Comparison of ENCODE assay signal across 9 mouse cellular contexts in genomic region chr1:190045797-190046196, GRCm38 (mm10).
DNase-seq lines count a peak whose midpoint lies in the region; ATAC-seq and TF ChIP-seq lines count a peak whose summit lies in the region.
"Had no signal": no experiment of that assay in that cellular context is flagged by ENCODE, and none has a peak within 500 bp of the region (broad histone marks: within the 10 kb centered on the region; RNA-seq: fewer than 3 reads in every experiment).

No protein-coding gene starts in this region.

- no peak for TF ChIP-seq POLR2A in CH12.LX (IDR thresholded peaks at IDR 0.05; ENCODE audit: low read depth, low read length)
- TF ChIP-seq POLR2A in thymus, adult 2 months (IDR thresholded peaks at IDR 0.05; ENCODE audit: control insufficient read depth, extremely low read depth, insufficient read depth, low read length, poor library complexity): no peak

- dilution Hi-C loops in CH12.LX (cut with MboI; ENCODE audit: extremely low pct_ligation_motif_present, extremely low pct_unique_long_range_greater_than_20kb, low sequenced_read_pairs): no loop called here

- H3K36me3 ChIP-seq in CH12.LX (replicated peaks in 1 of 2; ENCODE audit: control insufficient read depth in 1 of 2, insufficient read depth in 1 of 2, low read length in 1 of 2): no peaks in the 10 kb centered on the region
- H3K36me3 ChIP-seq in hindbrain, postnatal 0 days (ENCODE audit: insufficient read depth, low read length): no peaks in the 10 kb centered on the region
- no peaks in the 10 kb centered on the region for H3K36me3 ChIP-seq in limb, embryonic 10.5 days
- H3K36me3 ChIP-seq in thymus, adult 2 months (ENCODE audit: control insufficient read depth, insufficient read depth, low read length): no peaks in the 10 kb centered on the region
- H3K36me3 ChIP-seq: lung, embryonic 15.5 days had no signal

- WGBS in hindbrain, postnatal 0 days: 12% methylated on average over 1 of the region's 1 CpGs
- 29% methylated on average over 1 of the region's 1 CpGs for whole genome bisulfite sequencing in limb, embryonic 10.5 days
- WGBS in thymus, adult 2 months: 47% methylated on average over 1 of the region's 1 CpGs

- TF ChIP-seq EP300 in CH12.LX (IDR thresholded peaks at IDR 0.05; ENCODE audit: low read length): no peak

- no peak overlapping the region for H3K4me3 ChIP-seq in CH12.LX (replicated peaks in 1 of 3; ENCODE audit: low read depth in 2 of 3, low read length in 2 of 3, poor library complexity in 1 of 3)
- no peak overlapping the region for H3K4me3 ChIP-seq in hindbrain, postnatal 0 days (ENCODE audit: low read length)
- no peak overlapping the region for H3K4me3 ChIP-seq in limb, embryonic 10.5 days
- no peak overlapping the region for H3K4me3 ChIP-seq in thymus, adult 2 months (ENCODE audit: control insufficient read depth, insufficient read depth, low read length)
- H3K4me3 ChIP-seq: lung, embryonic 15.5 days had no signal

- peak; percentile 51; the same call in 1 of the 2 replicates for ATAC-seq in hindbrain, postnatal 0 days

- peak; percentile 67 for TF ChIP-seq RAD21 in CH12.LX (IDR thresholded peaks at IDR 0.05; ENCODE audit: low read depth, low read length)

- in situ Hi-C loops in CH12.LX (cut with MboI; ENCODE audit: low pct_ligation_motif_present, low pct_unique_long_range_greater_than_20kb, low sequenced_read_pairs): no loop called here

- peaks cover 10% of the 10 kb centered on the region for H3K9me3 ChIP-seq in CH12.LX (replicated peaks; ENCODE audit: low read length)
- peaks cover 5% of the 10 kb centered on the region; the same call in 1 of the 2 replicates for H3K9me3 ChIP-seq in hindbrain, postnatal 0 days (ENCODE audit: low read length)
- H3K9me3 ChIP-seq in limb, embryonic 10.5 days (replicated peaks): no peaks in the 10 kb centered on the region
- H3K9me3 ChIP-seq: lung, embryonic 15.5 days had no signal

- H3K9ac ChIP-seq in CH12.LX (ENCODE audit: insufficient read depth, low read depth): no peak overlapping the region
- no peak overlapping the region for H3K9ac ChIP-seq in hindbrain, postnatal 0 days (replicated peaks; ENCODE audit: low read length)
- H3K9ac ChIP-seq: lung, embryonic 15.5 days had no signal

- peak in 1 of 2 experiments; percentile 60; a peak in 2 of 4 replicates for TF ChIP-seq CTCF in CH12.LX (conservative IDR thresholded peaks at IDR 0.05 in 1 of 2, IDR thresholded peaks at IDR 0.05 in 1 of 2; ENCODE audit: low read depth in 2 of 2, low read length in 2 of 2)
- peak; percentile 84 for TF ChIP-seq CTCF in hindbrain, postnatal 0 days (IDR thresholded peaks at IDR 0.05; ENCODE audit: low read depth)
- TF ChIP-seq CTCF in thymus, adult 2 months (IDR thresholded peaks at IDR 0.05; ENCODE audit: borderline replicate concordance, control insufficient read depth, extremely low read depth, insufficient read depth, low read length, poor library complexity): no peak

- H3K27ac ChIP-seq in CH12.LX (ENCODE audit: insufficient read depth, low read depth): no peak overlapping the region
- no peak overlapping the region for H3K27ac ChIP-seq in hindbrain, postnatal 0 days
- no peak overlapping the region for H3K27ac ChIP-seq in limb, embryonic 10.5 days
- no peak overlapping the region for H3K27ac ChIP-seq in thymus, adult 2 months (ENCODE audit: control insufficient read depth, insufficient read depth, low read length)
- H3K27ac ChIP-seq: lung, embryonic 15.5 days had no signal

- H3K27me3 ChIP-seq in CH12.LX (replicated peaks): peaks cover 5% of the 10 kb centered on the region
- H3K27me3 ChIP-seq in hindbrain, postnatal 0 days (ENCODE audit: insufficient read depth, low read length): no peaks in the 10 kb centered on the region
- 0 out of 2 replicates have a peak, but pooled peaks cover 8% of the 10 kb centered on the region for H3K27me3 ChIP-seq in limb, embryonic 10.5 days (ENCODE audit: low read depth, poor library complexity, severe bottlenecking)
- no peaks in the 10 kb centered on the region for H3K27me3 ChIP-seq in thymus, adult 2 months (ENCODE audit: control insufficient read depth, insufficient read depth, low read length)

- no peak overlapping the region for H3K4me2 ChIP-seq in CH12.LX (ENCODE audit: insufficient read depth, low read depth, poor library complexity, severe bottlenecking)
- H3K4me2 ChIP-seq in hindbrain, postnatal 0 days (ENCODE audit: low read depth, low read length): no peak overlapping the region
- H3K4me2 ChIP-seq: lung, embryonic 15.5 days had no signal

- peak; percentile 6 for DNase-seq in cerebellum, adult 11 months
- no peak for DNase-seq in cerebellum, adult 11-12 months
- DNase-seq in CH12.LX (ENCODE audit: extremely low read depth): peak; percentile 13
- DNase-seq in embryo, embryonic 10.5 days (ENCODE audit: low spot score): peak; percentile 77
- DNase-seq in hindbrain, postnatal 0 days (ENCODE audit: low spot score): peak; percentile 88
- DNase-seq in limb, embryonic 10.5 days (ENCODE audit: low spot score): peak; percentile 39
- peak; percentile 40 to 48 for DNase-seq in right cerebral cortex, adult 2 months (ENCODE audit: low spot score in 2 of 2)
- no peak for DNase-seq in thymus, adult 2 months

- 0 out of 4 replicates have a peak, but pooled peaks cover 0 to 4% of the 10 kb centered on the region in 2 experiments for H3K4me1 ChIP-seq in CH12.LX (ENCODE audit: control insufficient read depth in 1 of 2, insufficient read depth in 2 of 2)
- no peaks in the 10 kb centered on the region for H3K4me1 ChIP-seq in hindbrain, postnatal 0 days (ENCODE audit: insufficient read depth, low read length)
- H3K4me1 ChIP-seq in limb, embryonic 10.5 days: no peaks in the 10 kb centered on the region
- no peaks in the 10 kb centered on the region for H3K4me1 ChIP-seq in thymus, adult 2 months (replicated peaks; ENCODE audit: control insufficient read depth, insufficient read depth, low read length)
- H3K4me1 ChIP-seq: lung, embryonic 15.5 days had no signal

- no peaks in the 10 kb centered on the region for H3K79me2 ChIP-seq in CH12.LX (replicated peaks; ENCODE audit: control insufficient read depth, extremely low read depth, insufficient read depth, poor library complexity, severe bottlenecking)

TF ChIP-seq in CH12.LX, 34 proteins besides CTCF, POLR2A, EP300 and RAD21:
- no peak for TF ChIP-seq MAFK (IDR thresholded peaks at IDR 0.05; ENCODE audit: insufficient replicate concordance, low read length)
- TF ChIP-seq E2F4 (IDR thresholded peaks at IDR 0.05; ENCODE audit: insufficient replicate concordance, low read depth, low read length): no peak
- no peak for TF ChIP-seq IRF4 (IDR thresholded peaks at IDR 0.05; ENCODE audit: low read depth, low read length)
- no peak for TF ChIP-seq GABPA (IDR thresholded peaks at IDR 0.05; ENCODE audit: insufficient replicate concordance, low read depth, low read length)
- TF ChIP-seq UBTF (IDR thresholded peaks at IDR 0.05; ENCODE audit: low read depth, low read length): no peak
- TF ChIP-seq MYC (IDR thresholded peaks at IDR 0.05; ENCODE audit: low read depth, low read length): no peak
- TF ChIP-seq SMC3 (IDR thresholded peaks at IDR 0.05; ENCODE audit: low read depth, low read length): peak; percentile 54
- TF ChIP-seq ELF1 (IDR thresholded peaks at IDR 0.05; ENCODE audit: low read depth, low read length): no peak
- peak; percentile 35; the same call in 1 of the 2 replicates for TF ChIP-seq ZNF384 (IDR thresholded peaks at IDR 0.05; ENCODE audit: low read depth, low read length)
- 0 out of 2 replicates have a peak, but pooled peaks have one; percentile 15 for TF ChIP-seq ZC3H11A (IDR thresholded peaks at IDR 0.05; ENCODE audit: low read depth, low read length)
- TF ChIP-seq ETS1 (conservative IDR thresholded peaks at IDR 0.05; ENCODE audit: low read depth, low read length): no peak
- TF ChIP-seq JUND (conservative IDR thresholded peaks at IDR 0.05; ENCODE audit: low read depth, low read length): no peak
- TF ChIP-seq CHD1 (IDR thresholded peaks at IDR 0.05; ENCODE audit: low read depth, low read length): no peak
- TF ChIP-seq CHD2 (IDR thresholded peaks at IDR 0.05; ENCODE audit: low read length): no peak
- TF ChIP-seq BHLHE40 (IDR thresholded peaks at IDR 0.05; ENCODE audit: low read depth, low read length): no peak

Comparison
In these comparisons a context has a peak if more than half of its experiments do, and no peak if none do; other contexts are left out.
1. DNase-seq: peak in cerebellum, adult 11 months (single experiment), CH12.LX (single experiment), embryo, embryonic 10.5 days (single experiment), hindbrain, postnatal 0 days (single experiment), limb, embryonic 10.5 days (single experiment) and right cerebral cortex, adult 2 months (2 of 2); none in cerebellum, adult 11-12 months (single experiment) and thymus, adult 2 months (single experiment).